Mouse (Mus musculus) lung, postnatal 0 days (tissue): Measurements from ENCODE around the gene Cfap45.

ENCODE experiments used
- CTCF ChIP-seq: IDR thresholded peaks from 2 replicates; pipeline ENCODE4 v1.5.1; 2016; ENCODE audit warnings: antibody characterized with exemption, mild to moderate bottlenecking
- EP300 ChIP-seq: IDR thresholded peaks from 2 replicates; pipeline ENCODE4 v1.6.1; 2016; ENCODE audit warnings: antibody characterized with exemption, mild to moderate bottlenecking, control low read depth

DNA sequence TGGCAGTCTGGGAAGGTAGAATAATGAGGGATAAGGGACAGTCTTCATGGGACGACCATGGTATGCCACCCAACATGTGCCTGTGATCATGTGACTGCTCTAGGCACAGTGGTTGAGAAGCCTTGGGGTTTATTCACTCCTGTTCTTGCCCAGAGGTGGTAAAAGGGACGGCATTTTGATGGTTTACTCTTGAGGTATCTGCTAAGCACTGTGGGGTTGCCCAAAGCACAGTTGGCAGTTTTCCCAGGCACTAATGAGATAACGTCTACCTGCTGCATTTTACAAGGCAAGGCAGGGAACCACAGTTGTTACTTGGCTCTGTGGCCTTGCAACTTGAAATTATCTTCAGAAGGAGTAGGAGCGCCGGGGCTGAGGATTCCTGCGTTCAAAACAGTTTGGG, 19.2 kb downstream of the Cfap45 start:
- no peak for TF ChIP-seq CTCF
- TF ChIP-seq EP300: no peak
